Mouse (Mus musculus): ENCODE results near the gene Sult6b2.

- TF ChIP-seq CTCF (IDR thresholded peaks at IDR 0.05; ENCODE audit: low read depth), result no peak
- TF ChIP-seq EP300 (IDR thresholded peaks at IDR 0.05; ENCODE audit: low read depth), result no peak
Measured at GRCm38 (mm10) chr6:142835726-142836125, 31.4 kb upstream of the Sult6b2 start.
